Mouse (Mus musculus) liver (tissue): ENCODE data around the gene Il11ra1.
"Not testable (repeated sequence)": the region's sequence is repeated elsewhere in the genome, so short reads cannot be mapped to it uniquely, and the experiment has no call there.

Experiments
- DNase-seq: peaks from one replicate; pipeline ENCODE4 v3.0.0-alpha.2; 2020; ENCODE audit warnings: mixed read lengths

The Il11ra1 gene

DNA sequence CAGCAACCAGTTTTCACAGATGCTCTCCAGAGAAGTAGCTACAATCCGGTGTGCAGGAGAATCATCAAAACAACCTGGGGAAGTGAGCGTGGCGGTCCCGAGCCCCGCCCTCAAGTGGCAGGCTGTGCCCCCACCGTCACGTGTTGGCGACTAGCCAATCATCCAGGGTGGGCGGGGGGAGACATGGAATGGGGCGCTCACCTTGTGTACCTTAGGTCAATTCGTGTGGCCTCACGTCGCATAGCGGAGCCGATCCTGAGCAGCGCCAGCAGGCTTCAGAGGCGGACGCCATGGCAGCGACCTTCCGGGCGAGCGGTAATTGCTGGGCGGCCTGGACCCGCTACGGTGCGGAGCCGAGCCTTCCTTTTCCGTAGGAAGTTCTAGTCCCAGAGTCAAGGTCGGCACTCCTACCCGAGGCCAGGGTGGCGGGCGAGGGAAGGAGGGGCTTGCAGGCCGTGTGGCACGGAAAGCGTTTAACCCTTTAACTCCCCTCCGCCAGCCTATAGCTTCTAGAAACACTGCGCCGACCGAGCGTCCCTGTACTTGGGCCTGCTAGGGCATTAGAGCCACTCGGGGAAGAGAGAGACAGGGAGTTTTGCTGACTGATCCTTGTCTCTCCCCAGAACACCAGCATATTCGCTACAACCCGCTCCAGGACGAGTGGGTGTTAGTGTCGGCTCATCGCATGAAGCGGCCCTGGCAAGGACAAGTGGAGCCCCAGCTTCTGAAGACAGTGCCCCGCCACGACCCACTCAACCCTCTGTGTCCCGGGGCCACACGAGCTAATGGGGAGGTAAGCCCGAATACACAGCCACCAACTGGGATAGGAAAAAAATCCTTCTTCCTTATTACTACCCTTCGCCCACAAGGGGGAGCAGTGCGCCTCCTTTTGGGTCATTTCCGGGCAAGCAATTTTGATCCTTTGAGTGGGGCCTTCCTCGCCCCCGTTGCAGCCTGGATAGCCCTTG lies 55.8 kb downstream of the Il11ra1 start, which contains the start of gene Sigmar1:
Gene Sigmar1, minus strand, starts transcription at position 820 of the 968 bp plus-strand sequence.
- peak; percentile 91 for DNase-seq

DNA sequence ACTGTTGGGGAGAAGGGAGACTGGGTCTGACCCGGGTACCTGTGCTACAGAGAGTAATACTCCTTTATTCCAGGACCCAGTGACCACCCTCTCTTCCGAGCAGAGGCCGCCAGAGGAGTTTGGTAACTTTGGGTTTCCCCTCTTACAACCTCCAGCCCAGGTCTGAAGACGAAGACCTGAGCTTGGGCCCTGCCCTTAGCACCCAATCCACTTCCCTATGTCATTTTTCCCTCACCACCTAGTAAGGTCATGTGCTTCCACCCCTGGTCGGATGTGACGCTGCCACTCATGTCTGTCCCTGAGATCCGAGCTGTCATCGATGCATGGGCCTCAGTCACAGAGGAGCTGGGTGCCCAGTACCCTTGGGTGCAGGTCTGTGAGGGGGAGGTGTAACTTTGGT lies 56.7 kb downstream of the Il11ra1 start:
- no peak for DNase-seq

GRCm38 (mm10) chr4:41757321-41757720 lies 57.5 kb downstream of the Il11ra1 start:
- no peak for DNase-seq

DNA sequence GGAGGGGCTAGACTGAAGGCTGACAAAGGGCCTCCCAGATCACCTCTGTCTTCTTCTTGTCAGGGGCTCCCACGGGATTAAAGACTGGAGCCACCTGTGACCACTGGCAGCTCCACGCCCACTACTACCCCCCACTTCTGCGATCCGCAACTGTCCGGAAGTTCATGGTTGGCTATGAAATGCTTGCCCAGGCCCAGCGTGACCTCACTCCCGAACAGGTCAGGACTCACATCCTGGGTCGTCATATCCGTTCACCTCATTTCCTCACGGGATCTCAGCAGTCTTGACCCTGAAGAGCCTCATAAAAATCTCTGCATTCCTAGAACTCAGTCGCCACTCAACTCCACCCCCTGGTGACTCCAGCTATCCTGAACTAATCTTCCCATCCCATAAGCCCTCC lies 58.2 kb downstream of the Il11ra1 start:
- DNase-seq: no peak

DNA sequence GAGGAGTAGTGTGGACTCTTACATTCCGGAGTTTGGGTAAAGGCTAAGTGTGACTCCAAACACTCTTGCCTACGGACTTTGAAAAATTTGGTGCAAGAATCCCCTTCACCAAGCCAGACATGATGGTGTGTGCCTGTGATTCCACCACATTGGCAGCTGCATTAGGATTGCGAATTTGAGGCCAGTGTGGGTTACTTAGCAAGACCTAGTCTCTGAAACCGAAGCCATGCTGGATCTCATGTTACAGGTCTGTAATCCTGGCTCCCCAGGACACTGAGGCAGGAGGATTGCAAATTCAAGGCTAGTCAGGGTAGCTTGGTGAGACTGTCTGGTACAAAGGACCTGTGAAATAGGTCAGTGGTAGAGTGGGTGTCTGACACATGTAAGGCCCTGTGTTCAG lies 58.9 kb downstream of the Il11ra1 start:
- DNase-seq: no peak

GRCm38 (mm10) chr4:41759206-41759605 lies 59.4 kb downstream of the Il11ra1 start:
- DNase-seq: no peak

DNA sequence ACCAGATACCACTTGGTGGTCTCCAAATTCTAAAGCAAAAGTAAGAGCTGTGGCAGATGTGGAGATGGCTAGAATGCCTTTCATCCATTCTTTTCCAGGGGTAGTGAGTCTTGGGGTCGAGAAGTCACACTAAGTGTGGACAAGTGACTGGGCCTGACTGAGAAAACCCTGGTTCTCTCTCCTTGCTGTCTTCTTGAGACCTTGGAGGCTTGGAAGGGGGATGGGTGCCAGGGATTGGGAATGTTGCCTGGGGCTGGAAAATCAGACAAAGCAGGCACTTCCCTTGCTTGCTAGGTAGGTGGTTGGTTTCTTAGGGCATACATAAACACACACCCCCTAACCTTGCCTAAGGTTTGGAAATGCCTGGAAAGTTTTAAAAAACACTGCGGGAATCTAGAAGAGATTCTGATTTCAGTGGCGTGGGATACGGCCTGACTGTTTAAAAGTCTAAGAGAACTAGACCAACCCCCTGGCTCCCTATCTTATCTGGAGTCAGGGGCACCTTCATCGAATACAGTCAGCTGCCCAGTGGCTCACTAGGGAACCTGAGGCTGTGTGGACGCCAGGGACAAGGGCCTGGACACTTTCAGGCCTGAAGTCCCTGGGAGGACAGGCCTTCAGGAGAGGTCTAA lies 60.0 kb downstream of the Il11ra1 start:
- no peak for DNase-seq

- peak; percentile 92 for DNase-seq
These were observed 60.5 kb downstream of the Il11ra1 start for GRCm38 (mm10) chr4:41760288-41760721.

- DNase-seq: no peak
These were observed 61.1 kb downstream of the Il11ra1 start for GRCm38 (mm10) chr4:41760911-41761310.

DNA sequence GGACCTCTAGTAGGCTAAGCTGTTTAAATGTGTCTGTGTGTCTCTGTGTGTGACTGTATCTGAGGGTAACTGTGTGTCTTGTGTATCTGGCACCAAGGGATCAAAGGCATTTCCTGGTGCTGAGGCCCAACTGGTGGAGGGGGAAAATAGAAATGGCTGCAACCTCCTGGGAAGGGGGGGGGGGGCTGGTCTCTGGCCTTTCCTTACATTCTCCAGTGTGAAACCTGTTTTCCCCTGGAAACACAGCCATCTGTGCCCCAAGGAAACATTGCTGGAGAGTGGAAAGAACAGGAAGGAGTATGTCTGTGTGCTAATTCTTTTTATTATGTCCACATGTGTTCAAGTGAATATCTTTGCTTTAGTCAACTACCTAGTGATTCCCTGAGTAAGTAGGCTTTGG lies 61.9 kb downstream of the Il11ra1 start:
- no peak for DNase-seq

DNA sequence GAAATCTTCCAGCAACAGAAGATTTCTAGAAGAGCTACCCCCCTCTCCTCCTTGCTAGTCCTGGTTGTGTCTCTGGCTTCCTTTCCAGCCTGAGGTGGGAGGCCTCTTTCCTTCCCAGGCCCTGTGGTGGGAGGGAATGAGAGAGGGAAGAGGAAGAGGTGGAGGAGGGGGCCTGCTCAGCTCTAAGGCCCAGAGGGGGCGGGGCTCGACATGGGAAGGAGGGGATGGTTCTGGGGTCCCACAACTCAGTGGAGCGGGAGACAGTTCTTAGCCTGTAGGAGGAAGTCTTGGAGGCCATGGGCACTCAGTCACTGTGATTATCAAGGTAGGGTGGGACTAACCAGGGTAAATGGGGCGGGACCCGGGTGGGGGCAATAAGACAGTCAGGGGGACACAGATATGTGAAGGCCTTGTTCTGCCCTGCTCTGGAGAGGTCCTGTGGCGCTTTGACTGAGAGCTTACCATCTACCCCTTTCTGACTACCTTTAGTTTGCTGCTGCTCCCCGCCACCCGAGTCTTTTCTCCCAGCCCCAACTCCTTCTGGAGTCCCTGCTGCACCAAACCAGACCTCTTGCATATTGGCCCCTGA lies 62.4 kb downstream of the Il11ra1 start:
- DNase-seq: peak; percentile 62

DNA sequence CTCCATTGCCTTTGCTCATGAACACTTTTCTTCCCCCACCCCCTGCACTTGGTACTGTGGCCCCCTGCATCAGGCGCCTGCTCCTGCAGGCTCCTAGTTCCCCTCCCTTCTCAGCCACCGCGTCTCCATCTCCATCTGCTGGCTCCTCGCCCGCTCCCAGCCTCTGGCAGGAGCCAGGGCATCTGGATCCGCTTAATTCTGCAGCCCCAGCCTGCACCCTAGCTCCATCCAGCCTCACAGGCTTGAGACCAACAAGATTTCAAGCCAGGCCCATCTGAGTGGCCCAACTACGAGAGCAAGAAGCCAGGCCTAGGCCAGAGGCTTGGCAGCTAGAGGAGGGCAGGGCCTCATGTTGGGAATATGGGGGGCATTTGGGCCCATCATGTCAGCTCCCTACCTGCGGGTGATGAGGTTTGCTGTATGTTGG lies 62.9 kb downstream of the Il11ra1 start:
- peak; percentile 24 for DNase-seq

- not testable (repeated sequence) for DNase-seq
These were observed 63.4 kb downstream of the Il11ra1 start for GRCm38 (mm10) chr4:41763176-41763575.

GRCm38 (mm10) chr4:41767301-41767700 lies 67.5 kb downstream of the Il11ra1 start:
- not testable (repeated sequence) for DNase-seq

- not testable (repeated sequence) for DNase-seq
These were observed 73.2 kb downstream of the Il11ra1 start for GRCm38 (mm10) chr4:41772946-41773345.

DNA sequence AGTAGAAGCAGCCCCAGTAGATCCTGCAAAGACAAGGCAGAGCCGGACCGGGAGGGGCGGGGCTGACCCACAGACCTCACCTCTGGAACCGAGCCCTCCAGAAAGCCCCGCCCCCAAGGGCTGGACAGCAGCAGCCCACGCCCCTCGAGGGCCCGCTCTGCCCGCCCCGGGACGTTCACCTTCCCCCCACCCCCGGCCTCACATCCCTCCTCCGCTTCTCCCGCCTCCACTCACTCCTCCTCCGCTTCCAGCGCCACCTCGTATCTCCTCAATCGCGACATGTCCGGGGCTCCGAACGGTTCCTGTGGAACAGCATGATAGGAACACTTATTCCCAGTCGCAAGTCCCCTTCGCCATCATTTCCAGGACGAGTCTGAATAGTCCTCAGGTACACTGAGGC lies 73.7 kb downstream of the Il11ra1 start:
- peak; percentile 77 for DNase-seq

DNA sequence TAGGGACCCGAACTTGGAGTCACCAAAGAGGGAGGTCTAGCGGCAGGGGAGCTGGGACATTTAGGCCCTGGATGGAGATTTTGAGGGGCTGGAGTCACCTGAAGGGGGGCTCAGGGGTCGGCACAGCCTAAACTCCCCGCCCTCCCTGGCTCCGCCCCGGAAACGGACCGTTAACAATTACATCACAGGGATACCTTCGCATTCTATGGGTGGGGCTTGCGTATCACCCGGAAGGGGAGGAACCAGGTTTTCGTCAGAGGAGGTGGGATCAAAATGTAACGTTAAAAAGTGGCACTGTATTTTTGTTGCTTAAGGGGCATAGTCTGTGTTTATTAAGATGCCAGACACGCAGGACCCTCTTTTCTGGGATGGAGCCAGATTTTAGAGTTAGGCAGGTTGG lies 74.2 kb downstream of the Il11ra1 start, which contains the start of gene Ccl27a:
Gene Ccl27a, minus strand, starts transcription at position 246 of the 400 bp plus-strand sequence.
- DNase-seq: peak; percentile 84

DNA sequence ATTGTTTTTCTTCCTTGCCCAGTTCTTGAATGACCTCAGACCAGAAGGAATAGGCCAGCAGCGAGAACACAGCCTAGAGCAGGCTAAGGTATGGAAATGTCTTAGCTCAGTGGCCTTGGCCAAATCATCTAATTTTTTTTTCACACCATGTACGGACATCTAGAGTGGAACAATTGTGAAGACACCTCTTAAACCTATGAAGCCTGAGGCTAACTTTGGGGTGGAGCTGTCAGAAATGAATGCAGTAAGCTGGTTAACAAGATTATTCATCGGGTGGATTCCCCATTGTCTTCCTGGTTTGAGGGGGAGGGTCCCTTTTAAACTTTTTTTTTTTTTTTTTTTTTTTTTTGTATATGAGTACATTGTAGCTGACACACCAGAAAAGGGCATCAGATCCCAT lies 74.7 kb downstream of the Il11ra1 start:
- not testable (repeated sequence) for DNase-seq

- not testable (repeated sequence) for DNase-seq
These were observed 76.1 kb downstream of the Il11ra1 start for GRCm38 (mm10) chr4:41775840-41776239.

- not testable (repeated sequence) for DNase-seq
These were observed 81.5 kb downstream of the Il11ra1 start for GRCm38 (mm10) chr4:41781271-41781670.

GRCm38 (mm10) chr4:41781748-41782485 lies 82.1 kb downstream of the Il11ra1 start:
- DNase-seq: not testable (repeated sequence)

- DNase-seq: not testable (repeated sequence)
These were observed 82.9 kb downstream of the Il11ra1 start for GRCm38 (mm10) chr4:41782711-41783110.
